Comparison of ENCODE assay signal across 10 mouse cellular contexts in the genomic region with DNA sequence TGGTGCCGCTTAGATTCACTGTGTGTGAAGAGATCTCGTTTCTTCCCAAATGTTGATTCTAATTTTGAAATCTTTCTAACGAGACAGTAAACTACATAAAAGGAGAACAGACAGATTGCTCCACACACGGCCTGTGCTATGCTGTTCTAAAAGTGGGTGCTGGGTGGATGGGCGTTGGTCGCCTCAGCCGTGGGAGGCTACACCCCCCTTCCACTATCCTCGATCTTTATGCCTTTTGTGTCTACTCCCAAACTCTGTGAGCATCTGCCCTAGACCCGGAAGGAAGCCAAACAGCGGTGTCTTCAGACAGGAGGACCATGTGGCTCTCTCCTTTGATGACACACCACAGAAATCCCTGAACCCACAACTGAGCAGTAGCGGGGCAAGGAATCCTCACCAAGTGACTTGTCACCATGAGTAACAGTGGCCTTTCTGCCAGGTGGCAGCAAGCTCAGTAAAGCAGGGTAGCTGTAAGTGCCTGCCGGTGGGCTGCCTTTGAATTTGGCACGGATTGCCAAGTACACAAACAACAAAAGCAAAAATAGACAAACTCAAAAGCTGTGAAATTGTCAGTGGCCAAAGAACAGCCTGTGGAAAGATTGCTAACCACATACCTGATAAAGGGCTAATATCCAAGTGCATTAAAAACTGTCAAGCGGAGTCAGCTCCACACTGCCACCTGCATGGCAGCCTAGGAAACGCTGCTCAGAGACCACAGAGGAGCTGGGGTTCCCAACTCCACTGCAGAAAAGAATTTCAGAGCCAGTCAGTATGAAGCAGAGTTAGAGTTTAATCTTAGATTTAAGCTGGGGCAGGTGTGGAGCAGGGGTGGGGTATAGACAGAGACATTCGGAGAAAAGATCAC. TPM values are rescaled to one million over a fixed set of nuclear protein-coding genes. Genes with fewer than 3 reads are reported as not detected.
A peak's percentile ranks its signal among the peaks of the same experiment; 100 is the strongest.
DNase-seq lines count a peak whose midpoint lies in the region; ATAC-seq and TF ChIP-seq lines count a peak whose summit lies in the region.
"Had no signal": no experiment of that assay in that cellular context is flagged by ENCODE, and none has a peak within 500 bp of the region (broad histone marks: within the 10 kb centered on the region; RNA-seq: fewer than 3 reads in every experiment).

No protein-coding gene starts in this region.

- no peak for ATAC-seq in kidney, embryonic 15.5 days (replicated peaks; ENCODE audit: low FRiP score)
- ATAC-seq in hindbrain, embryonic 14.5 days (ENCODE audit: low FRiP score), result no peak

- no peaks in the 10 kb centered on the region for H3K4me1 ChIP-seq in kidney, adult 2 months (ENCODE audit: control insufficient read depth, insufficient read depth, low read length)
- H3K4me1 ChIP-seq in kidney, embryonic 15.5 days, result peaks cover 3% of the 10 kb centered on the region; the same call in 1 of the 2 replicates
- H3K4me1 ChIP-seq in hindbrain, embryonic 14.5 days (replicated peaks; ENCODE audit: control insufficient read depth, insufficient read depth, low read length), result no peaks in the 10 kb centered on the region

- H3K36me3 ChIP-seq in kidney, adult 2 months (ENCODE audit: control insufficient read depth, insufficient read depth, low read length), result no peaks in the 10 kb centered on the region
- no peaks in the 10 kb centered on the region for H3K36me3 ChIP-seq in kidney, embryonic 15.5 days
- H3K36me3 ChIP-seq in hindbrain, embryonic 14.5 days (replicated peaks; ENCODE audit: control insufficient read depth, insufficient read depth), result no peaks in the 10 kb centered on the region
- H3K36me3 ChIP-seq: embryonic facial prominence, embryonic 13.5 days had no signal

- no peak overlapping the region for H3K4me3 ChIP-seq in kidney, adult 2 months (ENCODE audit: insufficient read depth, low read depth, low read length)
- H3K4me3 ChIP-seq in kidney, embryonic 15.5 days (replicated peaks), result no peak overlapping the region
- H3K4me3 ChIP-seq in hindbrain, embryonic 14.5 days (replicated peaks; ENCODE audit: low read length), result no peak overlapping the region
- H3K4me3 ChIP-seq: embryonic facial prominence, embryonic 13.5 days had no signal

- H3K9ac ChIP-seq in kidney, embryonic 15.5 days, result no peak overlapping the region
- H3K9ac ChIP-seq in hindbrain, embryonic 14.5 days, result no peak overlapping the region
- H3K9ac ChIP-seq: embryonic facial prominence, embryonic 13.5 days had no signal

- no peak for TF ChIP-seq POLR2A in kidney, adult 2 months (IDR thresholded peaks at IDR 0.05; ENCODE audit: low read depth, low read length)

- H3K9me3 ChIP-seq in kidney, embryonic 15.5 days (replicated peaks), result no peaks in the 10 kb centered on the region
- H3K9me3 ChIP-seq in hindbrain, embryonic 14.5 days (ENCODE audit: control insufficient read depth, low read length), result no peaks in the 10 kb centered on the region
- H3K9me3 ChIP-seq: embryonic facial prominence, embryonic 13.5 days had no signal

- TF ChIP-seq CTCF in kidney, adult 2 months (conservative IDR thresholded peaks at IDR 0.05; ENCODE audit: insufficient read depth, insufficient read length, low read depth, low read length), result peak; percentile 87

- no peak overlapping the region for H3K27ac ChIP-seq in kidney, adult 2 months (ENCODE audit: insufficient read depth, low read depth, low read length)
- H3K27ac ChIP-seq in kidney, embryonic 15.5 days, result no peak overlapping the region
- no peak overlapping the region for H3K27ac ChIP-seq in hindbrain, embryonic 14.5 days
- H3K27ac ChIP-seq: embryonic facial prominence, embryonic 13.5 days; macrophage had no signal

- H3K4me2 ChIP-seq in kidney, embryonic 15.5 days, result no peak overlapping the region
- no peak overlapping the region for H3K4me2 ChIP-seq in hindbrain, embryonic 14.5 days (replicated peaks)
- H3K4me2 ChIP-seq: embryonic facial prominence, embryonic 13.5 days had no signal

- intact Hi-C loops in left cerebral cortex, postnatal 25 days (cut with DNase I), result loop anchor here (1.0 to 5.0 kb wide), 3 partner anchors 40 to 115 kb away; partner anchors contain the start of gene Rhou

- DNase-seq in kidney, adult 2 months, result peak; percentile 50
- peak; percentile 41 for DNase-seq in R1 (ENCODE audit: low read depth, low spot score)
- peak; percentile 51 for DNase-seq in embryo, embryonic 9.5 days (ENCODE audit: extremely low spot score)
- peak; percentile 84 for DNase-seq in hindbrain, embryonic 14.5 days (ENCODE audit: low spot score)
- peak; percentile 64 to 83 for DNase-seq in left cerebral cortex, postnatal 25 days (ENCODE audit: low spot score in 2 of 2)
- DNase-seq in retina, adult 2 months (ENCODE audit: low read depth, low spot score), result peak; percentile 36
- no peak for DNase-seq in yolk sac, embryonic 10.5 days (ENCODE audit: low spot score)

- H3K27me3 ChIP-seq in kidney, adult 2 months (replicated peaks; ENCODE audit: control insufficient read depth, insufficient read depth, low read length), result no peaks in the 10 kb centered on the region
- peaks cover 14% of the 10 kb centered on the region; the same call in 1 of the 2 replicates for H3K27me3 ChIP-seq in kidney, embryonic 15.5 days
- no peaks in the 10 kb centered on the region for H3K27me3 ChIP-seq in hindbrain, embryonic 14.5 days (ENCODE audit: control insufficient read depth, insufficient read depth, low read length)

- WGBS in kidney, adult 2 months, result 60% methylated on average over 16 of the region's 16 CpGs
- WGBS in kidney, embryonic 15.5 days, result 58% methylated on average over 16 of the region's 16 CpGs
- WGBS in hindbrain, embryonic 14.5 days, result 65% methylated on average over 16 of the region's 16 CpGs

RNA-seq across cellular contexts. Expression of gene Rab4a, which starts 37.1 kb away (rescaled TPM):
- polyA plus RNA-seq in kidney, adult 2 months (2012; rRNA removed), result 38.8 and 42.7 TPM in 2 replicates
- 39.6 and 44.9 TPM in 2 replicates for polyA plus RNA-seq in kidney, embryonic 15.5 days (2015; fragmentation: Nextera tagmentation; extraction: Ambion mirVana)
- 79.1 and 82.7 TPM in 2 replicates for polyA plus RNA-seq in hindbrain, embryonic 14.5 days (2014; fragmentation: Nextera tagmentation; extraction: Ambion mirVana)
- 10 to 100 TPM; 45.0 to 47.0 TPM for total RNA-seq in left cerebral cortex, postnatal 25 days (2021)
